Mouse (Mus musculus): ENCODE measurements around the gene Gm4792. TPM values are rescaled to one million over a fixed set of nuclear protein-coding genes. Genes with fewer than 3 reads are reported as not detected.

The Gm4792 gene
- total RNA-seq (2021) = not detected

DNA sequence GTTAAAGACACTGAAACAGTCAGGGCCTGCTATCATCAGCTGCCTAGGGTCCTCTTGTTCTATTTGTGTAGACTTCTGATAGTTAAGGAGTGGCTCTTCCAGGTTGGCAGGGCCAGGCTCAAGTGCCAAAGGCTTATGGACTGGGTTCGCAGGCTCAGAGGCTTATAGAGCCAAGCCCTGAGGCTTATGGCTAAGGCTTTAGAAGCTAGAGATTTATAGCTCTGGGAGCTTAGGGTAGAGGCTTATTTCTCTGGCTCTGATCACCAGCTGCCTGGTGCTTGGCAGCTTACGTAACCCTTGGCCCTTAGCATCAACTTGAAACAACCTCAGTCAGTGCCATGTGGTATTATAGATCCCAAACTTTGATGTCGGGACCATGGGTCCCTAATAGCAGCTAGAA, at the start of gene Gm4792:
Gm4792 (minus strand) TSS at position 233 of the 400 bp plus-strand sequence.
- DNase-seq (ENCODE audit: low spot score in 2 of 2) = no peak
- intact Hi-C loops (cut with DNase I) = no loop called here

DNA sequence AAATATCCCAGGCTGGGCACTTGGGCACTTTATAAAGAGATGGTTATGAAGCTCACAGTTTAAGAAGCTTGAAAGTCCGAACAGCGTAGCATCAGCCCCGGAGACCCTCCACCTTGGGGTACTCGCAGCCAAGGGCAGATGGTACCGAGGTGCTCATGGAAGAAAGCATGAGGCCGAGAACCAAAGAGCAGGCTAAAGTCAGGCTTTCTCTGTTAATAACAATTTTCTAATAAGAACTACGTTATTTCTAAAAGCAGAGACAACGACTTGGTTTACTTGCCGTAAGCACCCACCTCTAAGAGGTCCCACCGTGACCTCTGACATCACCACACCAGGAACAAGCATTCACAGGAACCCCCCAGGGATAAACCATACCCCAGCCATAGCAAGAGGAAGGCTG, 49.5 kb upstream of the Gm4792 start:
- DNase-seq (ENCODE audit: low spot score in 2 of 2) = no peak
- intact Hi-C loops (cut with DNase I) = no loop called here

DNA sequence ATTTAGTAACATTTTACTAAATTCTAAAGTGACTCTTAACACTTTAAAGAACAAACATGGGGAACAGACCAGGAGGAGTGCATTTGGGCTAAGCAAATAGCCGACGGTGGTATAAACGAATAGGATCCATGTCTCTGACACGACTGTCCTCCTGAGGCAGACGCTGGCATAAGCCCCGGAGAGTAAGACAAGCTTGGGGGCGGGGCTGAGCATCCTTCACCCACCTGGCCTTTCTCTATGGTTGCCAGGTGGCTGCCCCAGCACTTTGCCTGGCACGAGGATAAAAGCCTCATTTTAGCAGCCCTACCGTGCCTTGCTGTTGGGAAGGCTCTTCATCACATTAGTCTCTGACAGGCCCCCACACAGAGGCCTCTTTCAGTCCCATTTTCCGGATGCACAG, 48.8 kb upstream of the Gm4792 start:
- intact Hi-C loops (cut with DNase I) = no loop called here
- DNase-seq (ENCODE audit: low spot score in 2 of 2) = no peak

GRCm38 (mm10) chr10:94346596-94346995, 48.1 kb upstream of the Gm4792 start:
- DNase-seq (ENCODE audit: low spot score in 2 of 2) = no peak
- intact Hi-C loops (cut with DNase I) = no loop called here

GRCm38 (mm10) chr10:94345509-94346252, 47.2 kb upstream of the Gm4792 start:
- intact Hi-C loops (cut with DNase I) = no loop called here
- no peak for DNase-seq (ENCODE audit: low spot score in 2 of 2)

- no peak for DNase-seq (ENCODE audit: low spot score in 2 of 2)
- intact Hi-C loops (cut with DNase I) = no loop called here
These were observed 46.3 kb upstream of the Gm4792 start for GRCm38 (mm10) chr10:94344631-94345417.

GRCm38 (mm10) chr10:94343581-94343980, 45.1 kb upstream of the Gm4792 start:
- DNase-seq (ENCODE audit: low spot score in 2 of 2) = peak; percentile 29 to 30
- intact Hi-C loops (cut with DNase I) = no loop called here

DNA sequence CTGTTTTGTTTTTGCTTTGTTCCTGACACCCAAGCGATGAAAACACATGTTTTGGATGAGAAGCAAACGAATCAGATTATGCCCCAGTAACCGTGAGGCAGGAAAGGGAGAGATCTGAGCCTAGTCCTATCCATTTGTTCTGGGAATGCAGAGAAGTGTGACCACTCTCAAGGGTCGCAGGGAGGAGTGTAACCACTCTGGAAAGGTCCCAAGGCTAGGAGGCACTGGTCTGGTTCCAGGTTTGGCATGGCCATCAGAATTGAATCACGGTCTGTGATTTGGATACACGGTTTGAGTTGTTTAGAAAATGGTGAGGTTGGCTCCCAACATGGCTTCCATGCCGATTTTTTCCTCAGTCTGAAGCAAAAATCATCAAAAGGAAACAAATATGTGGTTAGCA, 43.8 kb upstream of the Gm4792 start:
- DNase-seq (ENCODE audit: low spot score in 2 of 2) = no peak
- intact Hi-C loops (cut with DNase I) = no loop called here

GRCm38 (mm10) chr10:94341501-94341900, 43.0 kb upstream of the Gm4792 start:
- intact Hi-C loops (cut with DNase I) = no loop called here
- DNase-seq (ENCODE audit: low spot score in 2 of 2) = no peak

DNA sequence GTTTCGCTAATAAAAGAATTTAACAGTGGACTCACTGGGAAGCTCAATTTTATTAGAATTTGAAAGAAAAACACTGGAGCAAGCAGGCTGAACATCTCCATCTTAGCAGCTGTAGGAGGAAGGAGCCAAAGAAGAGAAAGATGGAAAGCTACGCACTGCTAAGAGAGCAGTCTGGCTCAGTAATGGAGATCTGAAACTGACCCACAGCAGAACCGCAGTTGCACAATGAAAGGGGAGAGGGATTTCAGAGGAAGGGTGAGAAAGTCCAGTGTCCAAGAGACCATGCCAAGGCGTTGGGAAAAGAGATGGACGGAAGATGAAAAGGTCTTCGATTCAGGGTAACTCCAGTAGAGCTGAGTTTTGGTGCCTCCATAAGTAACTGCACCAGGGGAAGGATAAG, 37.6 kb upstream of the Gm4792 start:
- intact Hi-C loops (cut with DNase I) = no loop called here
- no peak for DNase-seq (ENCODE audit: low spot score in 2 of 2)

DNA sequence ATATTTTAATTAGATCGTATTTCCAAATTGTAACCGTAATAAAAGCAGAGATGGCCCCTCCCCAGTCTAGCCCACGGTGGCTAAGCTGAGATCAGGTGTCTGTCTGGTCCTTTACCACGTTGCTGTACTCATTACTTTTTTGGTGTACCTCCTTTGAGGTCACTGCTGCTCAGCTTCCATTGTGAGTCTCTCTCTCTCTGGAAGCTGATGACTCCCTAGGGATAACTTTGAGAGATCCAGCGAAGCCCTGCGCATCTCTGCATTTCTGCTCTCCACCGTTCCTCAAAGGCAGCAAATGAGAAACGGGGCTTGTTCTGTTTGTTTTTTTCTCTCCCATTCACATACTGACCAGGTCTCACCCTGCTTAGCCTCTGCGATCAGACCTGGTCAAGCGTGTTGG, 36.5 kb upstream of the Gm4792 start:
- intact Hi-C loops (cut with DNase I) = no loop called here
- DNase-seq (ENCODE audit: low spot score in 2 of 2) = no peak

DNA sequence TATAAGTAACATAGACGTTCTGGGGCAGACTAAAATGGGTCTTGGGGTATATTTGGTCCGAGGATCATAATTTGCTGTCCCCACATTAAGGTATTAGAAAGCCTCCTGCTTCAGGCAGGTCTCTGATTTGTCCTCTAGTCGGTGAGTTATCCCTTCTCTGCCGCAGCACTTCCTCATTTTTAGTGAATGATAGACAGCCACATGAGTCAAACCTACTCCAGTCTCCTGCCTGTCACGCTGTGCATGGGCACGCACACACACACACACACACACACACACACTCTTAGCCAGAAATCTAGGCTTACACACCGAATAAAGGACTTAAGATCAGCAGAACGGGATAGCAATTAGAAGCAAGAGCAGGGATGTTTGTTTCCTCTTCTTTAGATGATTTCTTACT, 34.8 kb upstream of the Gm4792 start:
- no peak for DNase-seq (ENCODE audit: low spot score in 2 of 2)

DNA sequence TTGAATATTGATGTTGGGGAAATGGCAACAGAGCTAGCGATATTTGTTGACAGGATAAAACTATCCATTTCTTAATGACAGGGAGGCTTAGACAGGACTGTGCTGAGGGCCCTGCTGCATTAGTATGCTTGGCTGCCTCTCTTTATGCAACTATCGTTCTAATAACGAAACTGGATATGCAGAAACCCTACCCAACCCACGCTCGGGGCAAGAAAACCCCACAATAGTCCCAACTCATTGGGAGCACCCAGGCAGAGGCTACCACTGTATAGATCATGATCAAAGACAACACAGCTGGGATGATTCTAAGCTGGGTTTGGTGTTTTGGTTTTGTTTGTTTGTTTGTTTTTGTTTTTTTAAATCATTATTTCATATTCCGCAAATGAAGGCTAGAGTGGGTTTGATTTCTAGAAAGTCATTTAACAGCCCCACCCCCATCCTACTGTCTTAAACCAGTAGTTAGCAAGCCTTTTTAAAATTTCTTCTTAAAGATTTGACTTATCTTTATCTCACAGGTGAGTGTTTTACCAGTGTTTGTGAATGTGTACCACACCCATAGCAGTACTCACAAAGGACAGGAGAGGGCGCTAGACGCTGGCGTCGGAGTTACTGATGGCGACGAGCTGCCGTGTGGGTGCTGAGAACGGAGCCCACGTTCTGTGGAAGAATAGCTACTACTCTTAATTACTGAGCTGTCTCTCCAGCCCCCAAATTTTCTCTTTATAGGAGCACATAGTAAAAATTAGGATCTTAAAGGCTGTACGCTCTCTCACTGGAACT, 34.0 kb upstream of the Gm4792 start:
- DNase-seq (ENCODE audit: low spot score in 2 of 2) = no peak
- intact Hi-C loops (cut with DNase I) = no loop called here

More for the DNA sequence above, 34.8 kb upstream of the Gm4792 start:
- intact Hi-C loops (cut with DNase I) = no loop called here

GRCm38 (mm10) chr10:94329962-94330361, 31.5 kb upstream of the Gm4792 start:
- no peak for DNase-seq (ENCODE audit: low spot score in 2 of 2)
- intact Hi-C loops (cut with DNase I) = no loop called here

DNA sequence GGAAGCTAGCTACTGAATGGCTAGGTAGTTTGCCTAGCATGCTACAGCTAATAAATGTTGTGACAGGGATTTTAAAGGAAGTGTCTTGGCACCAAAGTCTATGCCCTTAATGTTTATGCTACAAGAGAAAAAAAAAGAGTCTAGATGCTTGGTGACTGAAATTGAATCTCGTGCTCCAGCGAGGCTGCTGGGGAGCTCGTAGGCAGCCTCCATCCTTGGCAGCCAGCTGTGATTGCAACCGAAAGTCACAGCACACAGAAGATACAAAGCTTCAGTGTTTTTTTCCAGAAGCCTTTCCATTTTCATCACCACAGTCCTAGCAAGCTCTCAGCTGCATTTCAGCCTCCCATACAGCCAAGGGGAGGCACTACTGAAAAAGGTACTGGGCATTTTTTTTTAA, 20.1 kb upstream of the Gm4792 start:
- intact Hi-C loops (cut with DNase I) = no loop called here
- DNase-seq (ENCODE audit: low spot score in 2 of 2) = no peak

- intact Hi-C loops (cut with DNase I) = no loop called here
- no peak for DNase-seq (ENCODE audit: low spot score in 2 of 2)
These were observed 14.6 kb upstream of the Gm4792 start for GRCm38 (mm10) chr10:94313146-94313545.

DNA sequence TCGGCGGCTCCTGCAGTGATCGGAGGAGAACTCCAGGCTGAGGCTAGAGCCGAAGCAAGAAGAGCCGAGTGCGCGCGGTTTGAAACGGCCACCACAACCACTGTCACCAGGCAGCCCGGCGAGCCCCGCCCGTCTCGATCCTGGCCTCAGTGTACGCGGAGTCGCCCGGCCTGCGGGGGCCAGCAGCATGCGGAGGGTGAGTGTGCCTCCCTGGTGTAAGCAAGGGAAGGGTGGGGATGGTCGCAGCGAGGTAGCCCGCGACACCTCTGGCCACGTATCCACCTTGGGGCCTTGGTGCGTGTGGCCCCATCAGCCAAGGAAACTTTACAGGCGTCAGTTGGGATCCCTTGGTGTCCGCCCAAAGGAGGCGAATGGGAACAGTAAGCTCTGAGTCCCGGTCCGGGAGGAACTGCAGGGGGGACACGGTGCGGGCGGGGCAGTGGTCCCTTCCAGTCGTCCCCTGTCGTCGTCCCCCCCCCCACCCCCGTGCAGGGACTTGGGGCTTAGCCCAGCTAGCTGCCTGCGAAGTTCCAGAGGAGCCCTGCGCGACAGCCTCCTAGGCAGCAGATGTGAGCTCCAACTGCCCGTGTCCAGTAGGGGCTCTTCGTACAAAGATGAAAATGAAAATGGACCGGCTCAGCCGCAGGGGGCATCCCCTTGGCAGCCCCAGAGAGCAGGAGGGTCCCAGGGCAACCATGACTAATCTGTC, 13.7 kb upstream of the Gm4792 start:
- DNase-seq (ENCODE audit: low spot score in 2 of 2) = peak in 1 of 2 experiments; percentile 7
- intact Hi-C loops (cut with DNase I) = no loop called here

DNA sequence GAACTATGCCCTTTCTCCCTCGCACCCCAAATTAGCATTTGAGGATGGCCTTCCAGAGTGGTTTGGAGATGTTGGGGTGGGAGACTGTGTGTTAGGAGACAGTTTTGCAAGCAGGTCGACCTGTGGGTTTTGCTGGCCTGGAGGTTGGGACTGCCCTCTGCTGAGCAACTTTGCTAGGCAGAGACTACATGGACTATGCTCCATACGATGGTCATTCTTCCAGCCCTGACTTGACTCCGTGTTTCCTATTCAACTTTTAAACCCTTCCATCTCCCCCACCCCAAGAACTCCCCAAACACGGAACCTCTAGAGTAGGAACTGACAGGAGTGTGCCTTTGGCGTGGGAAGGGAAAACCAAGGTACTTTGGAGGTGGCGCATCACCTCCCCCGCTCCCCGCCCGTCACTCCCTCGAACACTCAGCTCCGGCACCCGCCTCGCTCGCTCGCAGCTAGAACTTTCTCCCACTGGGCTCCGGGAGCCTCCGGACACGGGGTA, 13.1 kb upstream of the Gm4792 start, which contains the start of gene Tmcc3:
Tmcc3 (plus strand) TSS at position 439 of the 496 bp plus-strand sequence.
- intact Hi-C loops (cut with DNase I) = no loop called here
- DNase-seq (ENCODE audit: low spot score in 2 of 2) = peak; percentile 10 to 12

- intact Hi-C loops (cut with DNase I) = no loop called here
- DNase-seq (ENCODE audit: low spot score in 2 of 2) = no peak
These were observed 12.2 kb upstream of the Gm4792 start for GRCm38 (mm10) chr10:94310499-94311267.

Measured in left cerebral cortex, postnatal 36 days (tissue).